Comparison of ENCODE assay signal across 24 mouse cellular contexts in the genomic region with DNA sequence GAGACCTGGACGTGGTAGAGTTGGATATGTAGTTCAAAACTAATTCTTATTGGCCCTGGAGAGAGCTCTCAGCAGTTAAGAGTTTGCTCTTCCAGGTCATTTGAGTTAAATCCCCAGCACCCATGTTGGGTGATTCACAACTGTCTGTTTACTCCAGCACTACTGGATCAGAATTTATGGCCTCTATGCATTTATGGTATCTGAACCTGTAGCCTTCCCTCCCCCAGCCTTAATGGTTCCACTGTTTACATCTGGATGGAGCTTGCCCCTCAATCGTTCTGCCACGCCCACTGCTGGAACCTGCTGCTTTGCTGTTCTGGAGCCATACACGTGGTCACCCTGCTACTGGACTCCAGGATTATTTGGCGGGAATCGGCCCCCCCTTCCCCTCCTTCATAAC. TPM values are rescaled to one million over a fixed set of nuclear protein-coding genes. Genes with fewer than 3 reads are reported as not detected.
DNase-seq lines count a peak whose midpoint lies in the region; ATAC-seq and TF ChIP-seq lines count a peak whose summit lies in the region.
"Had no signal": no experiment of that assay in that cellular context is flagged by ENCODE, and none has a peak within 500 bp of the region (broad histone marks: within the 10 kb centered on the region; RNA-seq: fewer than 3 reads in every experiment).

No protein-coding gene starts in this region.

- TF ChIP-seq CTCF in E14TG2a.4 (conservative IDR thresholded peaks at IDR 0.05; ENCODE audit: low read length): no peak
- TF ChIP-seq CTCF in intestine, postnatal 0 days (IDR thresholded peaks at IDR 0.05; ENCODE audit: low read depth): no peak

- H3K4me2 ChIP-seq in intestine, postnatal 0 days (replicated peaks; ENCODE audit: low read depth): no peak overlapping the region; the same call in 1 of the 2 replicates
- H3K4me2 ChIP-seq: embryonic facial prominence, embryonic 12.5 days; forebrain, embryonic 12.5 days; heart, embryonic 12.5 days; hindbrain, embryonic 15.5 days had no signal

- peak overlapping the region; percentile 91 for H3K4me3 ChIP-seq in E14TG2a.4 (replicated peaks; ENCODE audit: low read length)
- no peak overlapping the region for H3K4me3 ChIP-seq in intestine, postnatal 0 days (ENCODE audit: low read depth, low read length)
- H3K4me3 ChIP-seq: embryonic facial prominence, embryonic 12.5 days; forebrain, embryonic 12.5 days; heart, adult 2 months; heart, embryonic 12.5 days; hindbrain, embryonic 15.5 days had no signal

- peaks cover 23% of the 10 kb centered on the region for H3K36me3 ChIP-seq in E14TG2a.4 (ENCODE audit: insufficient read depth, low read length)
- H3K36me3 ChIP-seq in intestine, postnatal 0 days (ENCODE audit: control insufficient read depth, insufficient read depth): no peaks in the 10 kb centered on the region
- H3K36me3 ChIP-seq: embryonic facial prominence, embryonic 12.5 days; forebrain, embryonic 12.5 days; G1E; heart, embryonic 12.5 days; hindbrain, embryonic 15.5 days had no signal

- peak; percentile 73 for DNase-seq in heart, adult 11 months
- DNase-seq in heart, adult 8-10 months (ENCODE audit: low spot score): no peak
- peak; percentile 70 for DNase-seq in R1 (ENCODE audit: low read depth, low spot score)
- DNase-seq in cerebellum, adult 9-10 months: no peak
- DNase-seq in testis, postnatal 10 days (ENCODE audit: low spot score): no peak
- no peak for DNase-seq in urinary bladder, postnatal 36 days (ENCODE audit: low spot score in 2 of 2)
- DNase-seq: adrenal gland, postnatal 14 days; B cell, adult 2 months; cerebellum, adult 2 months; cerebellum, postnatal 14 days; embryo, embryonic 11 days; gastrocnemius, postnatal 10 days; heart, adult 2 months; heart, postnatal 36 days had no signal

- H3K9me3 ChIP-seq in E14TG2a.4 (ENCODE audit: low read length): no peaks in the 10 kb centered on the region
- no peaks in the 10 kb centered on the region for H3K9me3 ChIP-seq in intestine, postnatal 0 days (ENCODE audit: control insufficient read depth)
- H3K9me3 ChIP-seq: embryonic facial prominence, embryonic 12.5 days; forebrain, embryonic 12.5 days; G1E; heart, embryonic 12.5 days; hindbrain, embryonic 15.5 days had no signal

- ATAC-seq in intestine, postnatal 0 days: peak; percentile 69
- ATAC-seq: activated CD4-positive, CD25-positive, alpha-beta regulatory T cell, adult 4 months; CD4-positive, CD25-positive, alpha-beta regulatory T cell, adult 4 months; forebrain, embryonic 16.5 days had no signal

- H3K4me1 ChIP-seq in E14TG2a.4 (replicated peaks; ENCODE audit: low read depth, low read length): peaks cover 54% of the 10 kb centered on the region
- H3K4me1 ChIP-seq in intestine, postnatal 0 days (replicated peaks; ENCODE audit: control insufficient read depth, insufficient read depth, low read length): no peaks in the 10 kb centered on the region
- H3K4me1 ChIP-seq: embryonic facial prominence, embryonic 12.5 days; forebrain, embryonic 12.5 days; heart, embryonic 12.5 days; hindbrain, embryonic 15.5 days had no signal

- H3K27ac ChIP-seq in intestine, postnatal 0 days (ENCODE audit: low read depth, low read length): no peak overlapping the region
- H3K27ac ChIP-seq: embryonic facial prominence, embryonic 12.5 days; forebrain, embryonic 12.5 days; heart, adult 2 months; hindbrain, embryonic 15.5 days had no signal

- H3K27me3 ChIP-seq in E14TG2a.4 (ENCODE audit: insufficient read depth, low read length): no peaks in the 10 kb centered on the region
- no peaks in the 10 kb centered on the region for H3K27me3 ChIP-seq in intestine, postnatal 0 days (replicated peaks; ENCODE audit: control insufficient read depth, insufficient read depth, low read length)
- H3K27me3 ChIP-seq: embryonic facial prominence, embryonic 12.5 days; forebrain, embryonic 12.5 days; heart, embryonic 12.5 days; hindbrain, embryonic 15.5 days had no signal

- H3K9ac ChIP-seq in intestine, postnatal 0 days (ENCODE audit: low read depth, low read length): no peak overlapping the region
- H3K9ac ChIP-seq: embryonic facial prominence, embryonic 12.5 days; forebrain, embryonic 12.5 days; heart, embryonic 12.5 days; hindbrain, embryonic 15.5 days had no signal

- WGBS in intestine, postnatal 0 days: 36% methylated on average over 6 of the region's 6 CpGs

RNA-seq across cellular contexts. Expression of gene Abcc5, which starts 25.6 kb away (rescaled TPM):
- total RNA-seq in heart, adult 8-10 months (2022): 10 to 100 TPM; 26.5 to 31.1 (median 27.8) TPM
- 11.5 and 13.7 TPM in 2 replicates for polyA plus RNA-seq in intestine, postnatal 0 days (2015; fragmentation: Nextera tagmentation; extraction: Ambion mirVana)

RNA-seq across cellular contexts. Expression of gene Eif2b5, which starts 46.8 kb away (rescaled TPM):
- 10 to 100 TPM; 50.5 to 59.7 (median 55.2) TPM for total RNA-seq in heart, adult 8-10 months (2022)
- 37.2 and 37.8 TPM in 2 replicates for polyA plus RNA-seq in intestine, postnatal 0 days (2015; fragmentation: Nextera tagmentation; extraction: Ambion mirVana)

Comparison
In these comparisons a context has a peak if more than half of its experiments do, and no peak if none do; other contexts are left out.
1. DNase-seq: peak in heart, adult 11 months (single experiment) and R1 (single experiment); none in heart, adult 8-10 months (single experiment), cerebellum, adult 9-10 months (single experiment), testis, postnatal 10 days (single experiment) and urinary bladder, postnatal 36 days (0 of 2).